Mouse (Mus musculus): Measurements from ENCODE around the gene Man2a1. TPM values are rescaled to one million over a fixed set of nuclear protein-coding genes. Genes with fewer than 3 reads are reported as not detected.

Man2a1 gene
- polyA plus RNA-seq, 1 experiment from 2014 or later = 9.1 TPM

DNA sequence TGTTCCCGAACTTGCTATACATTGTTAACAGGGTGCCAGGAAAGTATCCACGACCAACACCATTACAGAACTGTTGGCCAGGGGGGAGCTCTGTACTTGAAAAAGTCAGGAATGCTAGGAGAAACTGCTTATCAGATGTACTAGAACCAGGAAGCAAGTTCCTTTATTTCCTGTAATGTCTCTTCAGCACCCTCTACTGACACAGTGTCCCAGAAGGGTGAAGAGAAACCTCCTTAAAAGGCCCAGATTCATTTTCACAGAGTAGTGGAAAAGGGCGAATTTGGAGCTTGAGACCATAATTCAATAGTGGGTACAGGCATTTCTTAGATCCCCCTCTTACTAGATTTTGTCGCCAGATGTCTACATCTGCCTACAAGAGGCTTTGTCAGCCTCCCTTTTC, 620 bp upstream of the Man2a1 start:
- Histone ChIP-seq H3K9me3 (ENCODE audit: control insufficient read depth, low read length) (no peaks in the 10 kb centered on the region), H3K9ac (ENCODE audit: low read depth, low read length) (peak overlapping the region; percentile 93), H3K4me3 (ENCODE audit: low read length) (peak overlapping the region; percentile 93), H3K4me2 (ENCODE audit: low read depth, low read length) (peak overlapping the region; percentile 44), H3K4me1 (ENCODE audit: control insufficient read depth, insufficient read depth, low read length) (peaks cover 19% of the 10 kb centered on the region), H3K27me3 (replicated peaks; ENCODE audit: control insufficient read depth, insufficient read depth, low read length) (no peaks in the 10 kb centered on the region), H3K36me3 (ENCODE audit: control insufficient read depth, insufficient read depth, low read length) (no peaks in the 10 kb centered on the region), H3K27ac (ENCODE audit: low read length) (peak overlapping the region; percentile 65)
- 24% methylated on average over 4 of the region's 4 CpGs for WGBS
- ATAC-seq = peak; percentile 21

DNA sequence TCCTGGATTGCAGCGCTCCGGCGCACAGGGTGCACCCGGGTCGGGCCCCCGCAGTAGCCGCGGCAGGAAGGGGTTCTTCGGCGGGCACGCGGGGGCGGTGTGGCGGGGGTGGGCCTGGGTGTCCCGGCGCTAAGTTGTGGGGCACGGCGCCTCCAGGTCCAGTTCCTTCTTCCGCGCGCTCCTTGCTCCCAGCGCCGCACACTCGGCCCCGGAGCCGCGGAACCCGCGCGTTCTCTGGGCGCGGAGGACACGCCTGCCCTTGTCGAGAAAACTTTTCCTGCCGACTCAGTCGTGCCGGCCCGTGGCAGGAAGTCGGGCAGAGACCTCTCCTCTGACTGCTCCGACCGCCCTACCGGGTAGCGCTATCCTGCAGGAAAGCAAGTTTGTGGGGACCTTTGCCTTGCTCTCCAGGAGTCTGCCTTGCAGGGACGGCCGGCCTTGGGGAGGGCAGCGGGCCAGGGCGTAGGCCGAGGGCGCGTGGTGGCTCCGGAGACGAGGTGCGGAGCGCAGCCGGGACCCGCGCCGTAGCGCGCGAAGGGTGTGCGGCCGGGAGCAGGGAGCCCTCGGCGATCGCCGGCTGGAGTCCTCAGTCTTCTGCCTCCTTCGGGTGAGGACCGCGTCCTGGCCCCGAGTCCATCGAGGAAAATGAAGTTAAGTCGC, 685 bp downstream of the Man2a1 start:
- Histone ChIP-seq H3K36me3 (ENCODE audit: control insufficient read depth, insufficient read depth, low read length) (no peaks in the 10 kb centered on the region), H3K9ac (ENCODE audit: low read depth, low read length) (peak overlapping the region; percentile 93), H3K9me3 (ENCODE audit: control insufficient read depth, low read length) (no peaks in the 10 kb centered on the region), H3K4me2 (ENCODE audit: low read depth, low read length) (peak overlapping the region; percentile 87), H3K27ac (ENCODE audit: low read length) (peak overlapping the region; percentile 95), H3K27me3 (replicated peaks; ENCODE audit: control insufficient read depth, insufficient read depth, low read length) (no peaks in the 10 kb centered on the region), H3K4me1 (ENCODE audit: control insufficient read depth, insufficient read depth, low read length) (peaks cover 23% of the 10 kb centered on the region), H3K4me3 (ENCODE audit: low read length) (peak overlapping the region; percentile 93)
- peak; percentile 55 for ATAC-seq
- under 1% methylated on average over 57 of the region's 73 CpGs for WGBS

DNA sequence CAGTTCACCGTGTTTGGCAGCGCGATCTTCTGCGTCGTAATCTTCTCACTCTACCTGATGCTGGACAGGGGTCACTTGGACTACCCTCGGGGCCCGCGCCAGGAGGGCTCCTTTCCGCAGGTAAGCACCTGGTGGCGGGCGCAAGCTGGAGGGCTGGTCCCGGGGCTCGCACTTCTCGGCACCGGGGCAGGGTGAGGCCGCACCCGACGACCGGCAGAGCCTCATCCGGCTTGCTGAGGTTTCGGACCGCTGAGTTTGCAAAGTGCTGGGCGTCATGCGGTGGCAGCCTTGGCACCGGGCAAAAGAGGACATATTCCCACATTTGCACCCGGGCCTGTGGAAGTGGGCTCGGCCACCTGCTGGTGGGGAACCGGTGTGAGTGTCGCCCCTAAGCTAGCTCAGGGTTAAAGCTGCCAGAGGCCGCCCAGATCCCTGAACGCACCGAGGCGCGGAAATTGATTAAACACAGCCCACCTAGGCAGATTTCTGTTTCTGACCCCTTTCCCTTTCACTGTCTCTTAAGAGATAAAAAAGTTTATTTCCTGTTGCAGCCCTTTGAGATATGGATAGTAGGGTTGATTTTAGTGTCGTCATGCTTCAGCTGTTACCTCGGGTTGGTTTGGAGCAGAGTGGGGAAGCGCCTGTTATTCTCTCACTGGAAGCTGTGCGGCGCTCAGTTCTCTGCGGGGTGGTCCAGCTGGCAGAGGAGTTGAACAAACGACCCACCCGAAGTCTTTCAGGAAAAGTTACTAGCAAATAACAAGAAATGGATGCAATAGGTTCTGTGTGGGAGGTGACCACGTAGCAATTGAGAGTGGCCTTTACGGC, 1.4 kb downstream of the Man2a1 start:
- Histone ChIP-seq H3K9me3 (ENCODE audit: control insufficient read depth, low read length) (no peaks in the 10 kb centered on the region), H3K27me3 (replicated peaks; ENCODE audit: control insufficient read depth, insufficient read depth, low read length) (no peaks in the 10 kb centered on the region), H3K4me1 (ENCODE audit: control insufficient read depth, insufficient read depth, low read length) (peaks cover 26% of the 10 kb centered on the region), H3K27ac (ENCODE audit: low read length) (peak overlapping the region; percentile 95), H3K36me3 (ENCODE audit: control insufficient read depth, insufficient read depth, low read length) (no peaks in the 10 kb centered on the region), H3K4me3 (ENCODE audit: low read length) (peak overlapping the region; percentile 93), H3K4me2 (ENCODE audit: low read depth, low read length) (peak overlapping the region; percentile 87), H3K9ac (ENCODE audit: low read depth, low read length) (peak overlapping the region; percentile 93)
- 1% methylated on average over 44 of the region's 44 CpGs for WGBS
- ATAC-seq = peak; percentile 32

DNA sequence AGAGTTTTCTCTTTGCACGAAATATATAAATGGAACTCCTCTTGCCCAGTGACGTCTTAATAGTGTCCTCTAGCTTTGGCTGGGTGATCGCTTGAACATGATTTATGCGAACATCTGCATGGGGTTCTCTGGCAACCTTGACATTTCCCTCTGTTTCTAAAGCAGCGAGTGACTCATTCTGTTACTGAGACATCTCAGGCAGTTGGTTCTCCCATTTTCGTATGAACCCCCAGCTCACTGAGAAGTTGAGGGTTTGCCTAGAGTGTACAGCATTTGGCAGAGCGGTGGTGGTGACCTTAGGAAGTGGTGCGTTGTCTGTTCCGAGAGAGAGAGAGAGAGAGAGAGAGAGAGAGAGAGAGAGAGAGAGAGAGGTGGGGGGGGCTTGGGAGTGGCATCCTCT, 2.6 kb downstream of the Man2a1 start:
- H3K36me3 ChIP-seq (ENCODE audit: control insufficient read depth, insufficient read depth, low read length) = no peaks in the 10 kb centered on the region
- H3K27me3 ChIP-seq (replicated peaks; ENCODE audit: control insufficient read depth, insufficient read depth, low read length) = no peaks in the 10 kb centered on the region
- no peaks in the 10 kb centered on the region for H3K9me3 ChIP-seq (ENCODE audit: control insufficient read depth, low read length)
- H3K4me3 ChIP-seq (ENCODE audit: low read length) = peak overlapping the region; percentile 93
- peaks cover 29% of the 10 kb centered on the region for H3K4me1 ChIP-seq (ENCODE audit: control insufficient read depth, insufficient read depth, low read length)
- WGBS = 51% methylated on average over 9 of the region's 9 CpGs
- ATAC-seq = no peak
- H3K9ac ChIP-seq (ENCODE audit: low read depth, low read length) = peak overlapping the region; percentile 93; the same call in 1 of the 2 replicates
- H3K27ac ChIP-seq (ENCODE audit: low read length) = no peak overlapping the region
- peak overlapping the region; percentile 87 for H3K4me2 ChIP-seq (ENCODE audit: low read depth, low read length)

- H3K4me2 ChIP-seq (ENCODE audit: low read depth, low read length) = peak overlapping the region; percentile 87
- 0 out of 2 replicates have a peak overlapping the region, but pooled peaks have one; percentile 93 for H3K9ac ChIP-seq (ENCODE audit: low read depth, low read length)
- no peaks in the 10 kb centered on the region for H3K27me3 ChIP-seq (replicated peaks; ENCODE audit: control insufficient read depth, insufficient read depth, low read length)
- no peak overlapping the region for H3K27ac ChIP-seq (ENCODE audit: low read length)
- H3K36me3 ChIP-seq (ENCODE audit: control insufficient read depth, insufficient read depth, low read length) = no peaks in the 10 kb centered on the region
- peaks cover 29% of the 10 kb centered on the region for H3K4me1 ChIP-seq (ENCODE audit: control insufficient read depth, insufficient read depth, low read length)
- WGBS = 74% methylated on average over 5 of the region's 5 CpGs
- no peaks in the 10 kb centered on the region for H3K9me3 ChIP-seq (ENCODE audit: control insufficient read depth, low read length)
- H3K4me3 ChIP-seq (ENCODE audit: low read length) = peak overlapping the region; percentile 93
- ATAC-seq = no peak
Measured at GRCm38 (mm10) chr17:64603534-64603933, 3.0 kb downstream of the Man2a1 start.

DNA sequence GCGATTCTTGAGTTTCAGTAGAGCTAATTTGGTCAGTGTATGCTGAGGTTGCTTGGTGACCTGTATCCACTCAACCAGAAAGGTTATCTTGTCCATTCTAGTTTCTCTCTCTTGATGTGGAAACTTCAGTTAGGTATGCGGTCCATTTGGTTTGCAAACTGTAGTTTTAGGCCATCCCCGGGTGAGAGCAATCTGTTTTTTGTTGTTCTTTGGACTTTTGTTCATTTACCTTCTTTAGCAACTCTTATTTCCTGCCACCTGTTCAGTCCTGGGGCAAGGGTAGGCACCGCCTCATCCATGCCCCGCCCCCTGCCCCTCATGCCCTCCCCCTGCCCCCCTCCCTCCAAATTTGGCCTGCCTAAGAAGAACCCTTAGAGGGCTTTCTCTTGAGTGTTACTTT, 3.6 kb downstream of the Man2a1 start:
- 58% methylated on average over 5 of the region's 5 CpGs for WGBS
- Histone ChIP-seq H3K4me1 (ENCODE audit: control insufficient read depth, insufficient read depth, low read length) (peaks cover 29% of the 10 kb centered on the region), H3K27ac (ENCODE audit: low read length) (0 out of 2 replicates have a peak overlapping the region, but pooled peaks have one; percentile 35), H3K27me3 (replicated peaks; ENCODE audit: control insufficient read depth, insufficient read depth, low read length) (no peaks in the 10 kb centered on the region), H3K9ac (ENCODE audit: low read depth, low read length) (no peak overlapping the region), H3K4me3 (ENCODE audit: low read length) (no peak overlapping the region), H3K4me2 (ENCODE audit: low read depth, low read length) (peak overlapping the region; percentile 87; the same call in 1 of the 2 replicates), H3K36me3 (ENCODE audit: control insufficient read depth, insufficient read depth, low read length) (no peaks in the 10 kb centered on the region), H3K9me3 (ENCODE audit: control insufficient read depth, low read length) (no peaks in the 10 kb centered on the region)
- no peak for ATAC-seq

GRCm38 (mm10) chr17:64608228-64608627, 7.7 kb downstream of the Man2a1 start:
- Histone ChIP-seq H3K4me2 (ENCODE audit: low read depth, low read length) (no peak overlapping the region), H3K9me3 (ENCODE audit: control insufficient read depth, low read length) (no peaks in the 10 kb centered on the region), H3K27me3 (replicated peaks; ENCODE audit: control insufficient read depth, insufficient read depth, low read length) (no peaks in the 10 kb centered on the region), H3K9ac (ENCODE audit: low read depth, low read length) (no peak overlapping the region), H3K27ac (ENCODE audit: low read length) (no peak overlapping the region), H3K4me3 (ENCODE audit: low read length) (no peak overlapping the region), H3K4me1 (ENCODE audit: control insufficient read depth, insufficient read depth, low read length) (peaks cover 22% of the 10 kb centered on the region), H3K36me3 (ENCODE audit: control insufficient read depth, insufficient read depth, low read length) (no peaks in the 10 kb centered on the region)
- ATAC-seq = no peak
- whole genome bisulfite sequencing = 84% methylated on average over 6 of the region's 6 CpGs

DNA sequence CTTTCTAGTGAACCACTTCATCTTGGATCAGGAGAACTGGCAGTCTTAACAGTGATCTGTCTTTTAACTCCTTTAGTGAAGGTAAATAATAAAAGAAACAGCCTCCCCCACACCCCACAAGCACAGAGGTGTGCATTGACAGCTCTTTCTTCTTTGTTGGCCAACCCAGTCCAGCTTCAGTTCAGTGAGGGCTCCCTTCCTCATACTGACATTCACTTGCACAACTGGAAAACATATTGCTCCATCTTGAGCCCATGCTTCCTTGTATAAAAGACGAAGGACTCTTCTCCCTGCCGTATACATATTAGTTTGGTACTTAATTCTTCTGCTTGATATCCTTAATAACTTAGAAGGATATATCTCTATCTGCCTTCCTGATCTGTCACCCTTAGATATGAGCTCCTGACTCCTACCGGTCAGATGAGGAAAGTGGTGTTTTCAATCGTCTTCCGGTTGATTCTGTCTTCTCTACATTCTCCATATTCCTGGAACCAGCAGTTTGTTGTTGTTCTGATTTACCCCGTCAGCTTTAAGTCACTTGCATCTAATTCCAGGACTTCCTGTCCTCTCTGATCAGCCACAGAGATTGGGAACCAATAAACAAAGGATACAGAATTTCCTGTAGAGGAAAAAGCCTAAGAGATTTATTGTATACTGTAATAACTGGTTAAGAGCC, 8.5 kb downstream of the Man2a1 start:
- no peaks in the 10 kb centered on the region for H3K9me3 ChIP-seq (ENCODE audit: control insufficient read depth, low read length)
- peaks cover 16% of the 10 kb centered on the region for H3K4me1 ChIP-seq (ENCODE audit: control insufficient read depth, insufficient read depth, low read length)
- no peaks in the 10 kb centered on the region for H3K27me3 ChIP-seq (replicated peaks; ENCODE audit: control insufficient read depth, insufficient read depth, low read length)
- WGBS = 70% methylated on average over 6 of the region's 6 CpGs
- no peak for ATAC-seq
- no peak overlapping the region for H3K4me3 ChIP-seq (ENCODE audit: low read length)
- H3K9ac ChIP-seq (ENCODE audit: low read depth, low read length) = no peak overlapping the region
- H3K4me2 ChIP-seq (ENCODE audit: low read depth, low read length) = no peak overlapping the region
- no peaks in the 10 kb centered on the region for H3K36me3 ChIP-seq (ENCODE audit: control insufficient read depth, insufficient read depth, low read length)
- H3K27ac ChIP-seq (ENCODE audit: low read length) = no peak overlapping the region

DNA sequence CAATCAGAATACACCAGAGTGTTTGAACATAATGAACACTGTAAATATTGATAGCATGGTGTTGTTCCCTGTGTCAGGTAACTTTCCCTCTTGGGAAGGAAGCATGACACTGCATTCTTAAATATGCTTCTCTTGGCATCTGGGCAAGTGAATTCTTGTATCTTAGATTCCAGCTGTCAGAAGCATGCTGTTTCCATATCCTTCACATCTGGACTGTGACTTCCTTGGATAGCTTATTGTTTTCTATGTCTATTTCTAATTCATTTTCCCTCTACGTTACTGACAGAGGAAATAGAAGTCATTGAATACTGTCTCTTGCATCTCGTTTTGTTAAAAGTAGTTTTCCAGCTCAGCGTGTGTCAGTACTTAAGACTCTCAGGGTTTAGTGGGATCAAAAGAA, 9.2 kb downstream of the Man2a1 start:
- Histone ChIP-seq H3K4me1 (ENCODE audit: control insufficient read depth, insufficient read depth, low read length) (peaks cover 13% of the 10 kb centered on the region), H3K9me3 (ENCODE audit: control insufficient read depth, low read length) (no peaks in the 10 kb centered on the region), H3K27me3 (replicated peaks; ENCODE audit: control insufficient read depth, insufficient read depth, low read length) (no peaks in the 10 kb centered on the region), H3K9ac (ENCODE audit: low read depth, low read length) (no peak overlapping the region), H3K27ac (ENCODE audit: low read length) (no peak overlapping the region), H3K36me3 (ENCODE audit: control insufficient read depth, insufficient read depth, low read length) (no peaks in the 10 kb centered on the region), H3K4me2 (ENCODE audit: low read depth, low read length) (no peak overlapping the region), H3K4me3 (ENCODE audit: low read length) (no peak overlapping the region)
- 58% methylated on average over 3 of the region's 3 CpGs for WGBS
- no peak for ATAC-seq
